Mouse (Mus musculus): ENCODE data around the gene Zfp646. TPM values are rescaled to one million over a fixed set of nuclear protein-coding genes. Genes with fewer than 3 reads are reported as not detected.
"Not testable (repeated sequence)": the region's sequence is repeated elsewhere in the genome, so short reads cannot be mapped to it uniquely, and the experiment has no call there.

Zfp646 gene
- total RNA-seq (2021): 10 to 100 TPM; 17.2 to 18.4 TPM

GRCm38 (mm10) chr7:127876041-127876466 lies at the start of gene Zfp646:
Gene Zfp646 (plus strand): TSS chr7:127876221.
- intact Hi-C loops (cut with DNase I): loop anchor here (2.0 kb wide), 1 partner anchor 77 kb away; no protein-coding TSS in a partner anchor
- DNase-seq (ENCODE audit: low spot score): peak; percentile 52

- intact Hi-C loops (cut with DNase I): no loop called here
- no peak for DNase-seq (ENCODE audit: low spot score)
Measured at GRCm38 (mm10) chr7:127835550-127835949, 40.5 kb upstream of the Zfp646 start.

DNA sequence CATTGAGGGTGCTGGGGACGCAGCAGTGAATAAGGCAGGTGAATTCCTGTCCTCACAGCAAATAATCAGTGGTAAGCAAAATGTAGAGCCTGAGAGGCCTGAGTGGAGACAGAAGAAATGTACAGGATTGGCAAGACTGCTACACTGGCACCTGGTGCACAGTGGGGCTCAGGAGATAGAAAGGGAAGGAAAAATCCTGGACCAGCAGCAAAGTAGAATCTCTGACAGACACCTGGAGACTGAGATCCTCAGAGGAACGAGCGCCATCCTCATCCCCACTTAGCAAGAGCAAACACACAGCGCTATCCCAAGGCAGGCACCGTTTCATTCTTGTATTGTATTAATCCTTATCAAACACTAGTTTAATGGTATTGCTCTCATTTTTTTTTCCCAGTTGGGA lies 38.5 kb upstream of the Zfp646 start:
- intact Hi-C loops (cut with DNase I): no loop called here
- no peak for DNase-seq (ENCODE audit: low spot score)

DNA sequence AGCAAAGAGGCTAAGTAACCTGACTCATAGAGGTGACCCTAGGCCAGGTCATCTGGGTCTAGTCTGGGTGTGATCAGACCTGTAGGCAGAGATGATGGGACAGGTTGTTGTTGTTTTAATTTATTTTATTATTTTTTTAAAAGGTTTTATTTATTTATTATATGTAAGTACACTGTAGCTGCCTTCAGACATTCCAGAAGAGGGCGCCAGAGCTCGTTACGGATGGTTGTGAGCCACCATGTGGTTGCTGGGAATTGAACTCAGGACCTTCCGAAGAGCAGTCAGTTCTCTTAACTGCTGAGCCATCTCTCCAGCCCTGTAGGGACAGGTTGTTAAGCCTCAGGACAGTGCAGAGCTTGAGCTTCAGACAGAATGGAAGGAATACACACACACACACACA lies 38.1 kb upstream of the Zfp646 start:
- not testable (repeated sequence) for DNase-seq (ENCODE audit: low spot score)
- intact Hi-C loops (cut with DNase I): loop anchor here (2.0 kb wide), 1 partner anchor 37 kb away; the partner anchor contains the start of gene Hsd3b7

DNA sequence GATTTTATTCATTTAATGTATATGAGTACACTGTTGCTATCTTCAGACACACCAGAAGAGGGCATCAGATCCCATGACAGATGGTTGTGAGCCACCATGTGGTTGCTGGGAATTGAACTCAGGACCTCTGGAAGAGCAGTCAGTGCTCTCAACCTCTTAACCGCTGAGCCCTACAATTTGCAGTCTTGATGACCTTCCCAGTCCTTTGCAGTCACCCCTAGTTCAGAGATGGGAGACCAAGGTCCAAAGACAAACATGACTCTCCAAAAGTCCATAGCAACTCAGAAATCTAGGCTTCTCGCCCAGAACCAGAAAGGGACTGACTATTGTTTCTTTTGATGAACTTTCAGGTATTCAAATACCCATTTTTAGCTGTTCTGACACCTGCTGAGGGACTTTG lies 36.0 kb upstream of the Zfp646 start:
- intact Hi-C loops (cut with DNase I); DNase-seq (ENCODE audit: low spot score): not testable (repeated sequence)

GRCm38 (mm10) chr7:127840886-127841285 lies 35.1 kb upstream of the Zfp646 start:
- DNase-seq (ENCODE audit: low spot score): peak; percentile 40
- intact Hi-C loops (cut with DNase I): no loop called here

GRCm38 (mm10) chr7:127841340-127842000 lies 34.6 kb upstream of the Zfp646 start:
- intact Hi-C loops (cut with DNase I): no loop called here
- peak; percentile 93 for DNase-seq (ENCODE audit: low spot score)

GRCm38 (mm10) chr7:127842001-127842718 lies 33.9 kb upstream of the Zfp646 start:
- intact Hi-C loops (cut with DNase I): loop anchor here (2.0 kb wide), 1 partner anchor 33 kb away; no protein-coding TSS in a partner anchor

GRCm38 (mm10) chr7:127849973-127850875 lies 25.8 kb upstream of the Zfp646 start:
- intact Hi-C loops (cut with DNase I): no loop called here
- DNase-seq (ENCODE audit: low spot score): no peak

More at GRCm38 (mm10) chr7:127842001-127842718, 33.9 kb upstream of the Zfp646 start:
- DNase-seq (ENCODE audit: low spot score): peak; percentile 74

DNA sequence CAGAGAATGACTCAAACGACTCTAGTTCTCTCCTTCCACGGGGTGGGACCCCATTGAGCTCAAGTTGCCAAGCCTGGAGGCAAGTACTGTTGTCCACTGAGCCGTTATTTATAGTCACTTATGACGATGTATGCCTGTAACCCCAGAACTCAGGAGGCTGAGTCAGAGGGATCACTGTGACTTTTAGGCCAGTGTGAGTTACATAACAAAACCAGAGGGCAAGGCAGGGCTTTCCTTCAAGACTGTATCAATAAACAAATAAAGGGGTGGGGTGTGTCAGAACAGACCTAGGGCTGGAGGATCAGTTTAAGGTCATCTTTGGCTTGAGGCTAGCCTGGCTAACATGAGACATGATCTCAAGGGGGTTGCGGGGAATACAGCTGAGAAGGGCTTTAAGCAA lies 25.1 kb upstream of the Zfp646 start:
- intact Hi-C loops (cut with DNase I): no loop called here
- DNase-seq (ENCODE audit: low spot score): no peak

GRCm38 (mm10) chr7:127858258-127858657 lies 17.8 kb upstream of the Zfp646 start:
- DNase-seq (ENCODE audit: low spot score): no peak
- intact Hi-C loops (cut with DNase I): no loop called here

DNA sequence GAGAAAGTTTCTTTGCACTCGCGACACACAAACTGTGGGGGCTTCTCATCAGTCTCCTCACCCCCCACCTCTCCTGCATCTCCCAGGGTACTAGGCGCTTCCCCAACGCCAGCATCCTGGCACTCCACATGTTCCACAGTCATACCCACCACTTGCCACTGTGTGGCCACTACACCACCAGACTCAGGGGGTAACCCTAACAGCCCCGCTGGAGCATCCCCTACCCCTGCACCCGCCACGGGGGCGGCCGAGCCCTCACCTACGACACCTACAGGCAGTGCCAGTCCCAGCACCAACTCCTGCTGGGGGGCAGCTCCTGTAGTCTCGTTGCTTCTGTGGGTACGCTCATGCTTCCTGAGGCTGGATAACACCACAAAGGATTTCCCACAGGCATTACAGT lies 9.6 kb upstream of the Zfp646 start:
- intact Hi-C loops (cut with DNase I): loop anchor here (10.0 kb wide), 1 partner anchor 468 kb away; no protein-coding TSS in a partner anchor
- no peak for DNase-seq (ENCODE audit: low spot score)

GRCm38 (mm10) chr7:127867641-127868040 lies 8.4 kb upstream of the Zfp646 start:
- no peak for DNase-seq (ENCODE audit: low spot score)
- intact Hi-C loops (cut with DNase I): loop anchor here (10.0 kb wide), 1 partner anchor 467 kb away; no protein-coding TSS in a partner anchor

GRCm38 (mm10) chr7:127869149-127869810 lies 6.7 kb upstream of the Zfp646 start:
- DNase-seq (ENCODE audit: low spot score): no peak
- intact Hi-C loops (cut with DNase I): loop anchor here (10.0 kb wide), 1 partner anchor 466 kb away; no protein-coding TSS in a partner anchor

- intact Hi-C loops (cut with DNase I): no loop called here
- no peak for DNase-seq (ENCODE audit: low spot score)
Measured at GRCm38 (mm10) chr7:127870136-127870821, 5.7 kb upstream of the Zfp646 start.

DNA sequence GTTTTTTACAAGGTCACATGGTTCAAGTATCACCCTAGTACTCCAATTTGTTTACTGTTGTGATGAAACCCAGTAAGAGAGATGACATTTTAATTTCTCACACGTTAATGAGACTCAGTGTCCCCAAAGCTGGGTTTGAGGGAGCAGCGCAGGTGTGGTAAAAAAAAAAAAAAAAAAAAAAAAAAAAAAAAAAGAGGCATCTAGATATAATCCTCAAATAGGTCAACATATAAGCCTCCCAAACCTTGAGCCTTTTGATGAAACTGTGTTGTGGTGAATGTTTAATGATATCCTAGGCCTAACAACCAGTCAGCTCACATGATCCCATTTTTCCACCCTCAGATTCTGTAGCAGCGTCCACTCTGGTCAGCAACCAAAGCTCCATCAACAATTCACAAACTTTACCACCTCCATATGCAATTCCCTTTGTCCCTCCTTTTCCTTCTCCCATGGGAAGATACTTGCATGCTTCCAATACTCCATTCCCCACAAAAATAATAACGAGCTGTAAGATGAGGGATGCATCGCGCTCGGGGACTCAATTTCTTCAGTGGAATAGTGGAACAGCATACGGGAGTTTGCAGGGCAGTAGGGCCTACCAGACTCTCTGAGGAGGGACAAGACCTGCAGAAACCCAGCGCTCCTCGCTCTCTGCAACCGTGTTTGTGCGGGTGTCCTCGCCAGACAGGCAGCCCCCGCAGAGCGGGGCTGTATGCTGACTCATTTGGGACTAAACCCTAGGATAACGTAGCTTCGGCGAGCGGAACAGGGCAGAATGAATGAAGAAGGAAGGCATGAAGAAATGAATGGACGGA lies 1.0 kb upstream of the Zfp646 start:
- no peak for DNase-seq (ENCODE audit: low spot score)
- intact Hi-C loops (cut with DNase I): loop anchor here (2.0 kb wide), 1 partner anchor 32 kb away; no protein-coding TSS in a partner anchor

DNA sequence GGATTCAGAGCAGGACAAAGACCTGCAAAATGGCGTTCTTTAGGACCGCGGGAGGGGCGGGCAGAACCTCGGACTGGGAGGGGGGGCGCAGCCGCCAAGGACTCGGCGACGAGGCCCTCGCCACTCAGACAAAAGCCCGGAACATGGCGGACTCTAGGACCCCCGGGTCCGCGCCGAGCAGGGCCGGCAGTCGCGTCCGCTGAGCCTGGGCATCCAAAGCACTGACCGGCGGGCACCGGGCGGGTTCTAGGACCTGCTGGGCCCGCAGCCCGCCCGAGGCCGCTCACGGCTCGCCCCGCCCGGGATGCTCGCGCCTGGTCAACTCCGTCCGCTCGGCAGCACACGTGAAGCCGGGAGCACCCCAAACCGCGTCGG lies 407 bp upstream of the Zfp646 start:
- intact Hi-C loops (cut with DNase I): loop anchor here (2.0 kb wide), 2 partner anchors 33 to 77 kb away; no protein-coding TSS in a partner anchor
- DNase-seq (ENCODE audit: low spot score): peak; percentile 85
